In genomic region chr6:120109173-120109572, GRCm38 (mm10) we compare ENCODE assay signal across 8 mouse cellular contexts. TPM values are rescaled to one million over a fixed set of nuclear protein-coding genes. Genes with fewer than 3 reads are reported as not detected.
A peak's percentile ranks its signal among the peaks of the same experiment; 100 is the strongest.
DNase-seq lines count a peak whose midpoint lies in the region; ATAC-seq and TF ChIP-seq lines count a peak whose summit lies in the region.

No protein-coding gene starts in this region.

- H3K4me2 ChIP-seq in heart, embryonic 16.5 days (ENCODE audit: low read depth, low read length): no peak overlapping the region; the same call in 1 of the 2 replicates
- H3K4me2 ChIP-seq in forebrain, embryonic 12.5 days: no peak overlapping the region

- H3K4me1 ChIP-seq in E14TG2a.4 (replicated peaks; ENCODE audit: low read depth, low read length): peaks cover 54% of the 10 kb centered on the region
- H3K4me1 ChIP-seq in heart, embryonic 16.5 days (ENCODE audit: control insufficient read depth, insufficient read depth, low read length): peaks cover 48% of the 10 kb centered on the region
- peaks cover 20% of the 10 kb centered on the region for H3K4me1 ChIP-seq in forebrain, embryonic 12.5 days

- 0 out of 2 replicates have a peak overlapping the region, but pooled peaks have one; percentile 14 for H3K9ac ChIP-seq in heart, embryonic 16.5 days (ENCODE audit: low read length)
- H3K9ac ChIP-seq in forebrain, embryonic 12.5 days: no peak overlapping the region

- no peaks in the 10 kb centered on the region for H3K36me3 ChIP-seq in E14TG2a.4 (ENCODE audit: insufficient read depth, low read length)
- H3K36me3 ChIP-seq in heart, embryonic 16.5 days (ENCODE audit: control insufficient read depth, insufficient read depth): no peaks in the 10 kb centered on the region
- no peaks in the 10 kb centered on the region for H3K36me3 ChIP-seq in forebrain, embryonic 12.5 days (replicated peaks)

- H3K4me3 ChIP-seq in E14TG2a.4 (replicated peaks; ENCODE audit: low read length): peak overlapping the region; percentile 67
- no peak overlapping the region for H3K4me3 ChIP-seq in heart, embryonic 16.5 days (ENCODE audit: low read length)
- no peak overlapping the region for H3K4me3 ChIP-seq in forebrain, embryonic 12.5 days (replicated peaks)

- DNase-seq in NIH3T3 (ENCODE audit: low read depth): peak; percentile 67
- peak; percentile 66 to 87 for DNase-seq in left cerebral cortex, postnatal 10 days (ENCODE audit: extremely low spot score in 1 of 2, low spot score in 2 of 2)
- peak; percentile 80 for DNase-seq in retina, postnatal 1 day

- ATAC-seq in erythroid progenitor cell, adult 5-6 weeks (replicated peaks; ENCODE audit: low FRiP score, poor library complexity, severe bottlenecking): peak; percentile 54; the same call in 1 of the 2 replicates
- ATAC-seq in heart, embryonic 16.5 days (replicated peaks; ENCODE audit: extremely low read depth, insufficient read depth, low FRiP score): peak; percentile 53
- ATAC-seq in inflammation-experienced regulatory T-cells, adult 6 months: no peak
- ATAC-seq in forebrain, embryonic 12.5 days (ENCODE audit: low FRiP score): no peak

- no peak for TF ChIP-seq CTCF in E14TG2a.4 (conservative IDR thresholded peaks at IDR 0.05; ENCODE audit: low read length)

- peaks cover 3% of the 10 kb centered on the region; the same call in 1 of the 2 replicates for H3K27me3 ChIP-seq in E14TG2a.4 (ENCODE audit: insufficient read depth, low read length)
- H3K27me3 ChIP-seq in heart, embryonic 16.5 days (ENCODE audit: control insufficient read depth, insufficient read depth, low read length): no peaks in the 10 kb centered on the region
- H3K27me3 ChIP-seq in forebrain, embryonic 12.5 days: no peaks in the 10 kb centered on the region

- 9% methylated on average over 7 of the region's 7 CpGs for WGBS in heart, embryonic 16.5 days
- WGBS in forebrain, embryonic 12.5 days: 31% methylated on average over 7 of the region's 7 CpGs

- intact Hi-C loops in left cerebral cortex, postnatal 10 days (cut with DNase I): no loop called here

- H3K9me3 ChIP-seq in E14TG2a.4 (ENCODE audit: low read length): no peaks in the 10 kb centered on the region
- H3K9me3 ChIP-seq in heart, embryonic 16.5 days (replicated peaks; ENCODE audit: control insufficient read depth, low read length): no peaks in the 10 kb centered on the region
- no peaks in the 10 kb centered on the region for H3K9me3 ChIP-seq in forebrain, embryonic 12.5 days

- H3K27ac ChIP-seq in heart, embryonic 16.5 days (ENCODE audit: low read length): peak overlapping the region; percentile 47
- H3K27ac ChIP-seq in forebrain, embryonic 12.5 days: no peak overlapping the region

RNA-seq across cellular contexts. Expression of gene Ninj2, which starts 16.0 kb away (rescaled TPM):
- total RNA-seq in erythroid progenitor cell, adult 5-6 weeks (2015; ENCODE audit: low replicate concordance): 3.6 TPM in 1 of 2 replicates, not detected in the other
- not detected in 2 replicates for total RNA-seq in erythroid progenitor cell, adult 5-6 weeks (2017; ENCODE audit: low replicate concordance)
- polyA plus RNA-seq in heart, embryonic 16.5 days (2015; fragmentation: Nextera tagmentation; extraction: Ambion mirVana): 0.25 TPM in 1 of 2 replicates, not detected in the other
- under 1 TPM; 0.43 to 0.45 TPM for total RNA-seq in left cerebral cortex, postnatal 10 days (2021)
- 1 to 10 TPM; 1.4 to 6.8 (median 2.4) TPM for polyA plus RNA-seq in inflammation-experienced regulatory T-cells, adult 6 months (2017; shearing (Covaris generic))
- not detected in 2 replicates for polyA plus RNA-seq in forebrain, embryonic 12.5 days (2016; fragmentation: Nextera tagmentation; extraction: Ambion mirVana)

Comparison
In these comparisons a context has a peak if more than half of its experiments do, and no peak if none do; other contexts are left out.
1. ATAC-seq: peak in erythroid progenitor cell, adult 5-6 weeks (single experiment) and heart, embryonic 16.5 days (single experiment); none in inflammation-experienced regulatory T-cells, adult 6 months (single experiment) and forebrain, embryonic 12.5 days (single experiment).
2. Peak in every context shown above with its lines, with median percentiles within 50 percentile points of each other: DNase-seq.